Mouse (Mus musculus): ENCODE measurements around the gene Gpam. TPM values are rescaled to one million over a fixed set of nuclear protein-coding genes. Genes with fewer than 3 reads are reported as not detected.
"Not testable (repeated sequence)": the region's sequence is repeated elsewhere in the genome, so short reads cannot be mapped to it uniquely, and the experiment has no call there.

Gene Gpam
- polyA plus RNA-seq (2016; fragmentation: Nextera tagmentation; extraction: Ambion mirVana) = 21.9 and 28.5 TPM in 2 replicates

GRCm38 (mm10) chr19:55127072-55127718, at the start of gene Gpam:
TSS of gene Gpam (minus strand) at chr19:55127238.
- H3K9me3 ChIP-seq (replicated peaks) = peaks cover 3% of the 10 kb centered on the region; the same call in 1 of the 2 replicates
- no peak within 1 kb of the TSS for H3K4me3 ChIP-seq
- WGBS = 70% methylated on average over 11 of the region's 11 CpGs
- H3K4me1 ChIP-seq = peaks cover 25% of the 10 kb centered on the region
- H3K27ac ChIP-seq (replicated peaks) = peak within 1 kb of the TSS; percentile 64
- H3K36me3 ChIP-seq = no peaks in the 10 kb centered on the region
- no peak for DNase-seq (ENCODE audit: low spot score)
- no peaks in the 10 kb centered on the region for H3K27me3 ChIP-seq (ENCODE audit: low read depth, poor library complexity, severe bottlenecking)

GRCm38 (mm10) chr19:55171585-55171984, 44.5 kb upstream of the Gpam start:
- H3K4me1 ChIP-seq = no peaks in the 10 kb centered on the region
- H3K9me3 ChIP-seq (replicated peaks) = peaks cover 16% of the 10 kb centered on the region
- WGBS = 83% methylated on average over 1 of the region's 1 CpGs

DNA sequence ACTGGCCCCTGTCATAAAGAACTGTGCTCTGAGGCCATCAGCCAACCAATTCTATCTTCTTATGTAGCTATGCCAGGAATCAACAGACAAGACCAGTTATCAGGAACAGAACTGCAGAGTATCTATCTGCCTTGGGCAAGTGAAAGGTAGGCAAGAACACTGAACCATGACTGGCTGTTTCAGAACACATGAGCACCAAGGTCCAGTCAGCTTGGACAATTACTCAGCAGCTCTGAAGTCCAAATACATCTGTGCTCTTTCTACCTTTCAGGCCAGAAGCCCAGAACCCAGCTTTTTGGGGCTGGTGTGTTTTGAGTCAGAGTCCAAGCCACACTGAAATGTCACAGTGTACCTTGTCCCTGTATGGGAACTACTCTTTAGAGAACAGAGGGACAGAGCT, 43.4 kb upstream of the Gpam start:
- H3K27me3 ChIP-seq (ENCODE audit: low read depth, poor library complexity, severe bottlenecking) = no peaks in the 10 kb centered on the region
- no peaks in the 10 kb centered on the region for H3K36me3 ChIP-seq
- H3K4me3 ChIP-seq = no peak overlapping the region
- peaks cover 16% of the 10 kb centered on the region for H3K9me3 ChIP-seq (replicated peaks)
- no peak for DNase-seq (ENCODE audit: low spot score)
- H3K4me1 ChIP-seq = no peaks in the 10 kb centered on the region
- H3K27ac ChIP-seq (replicated peaks) = no peak overlapping the region

More at GRCm38 (mm10) chr19:55171585-55171984, 44.5 kb upstream of the Gpam start:
- Histone ChIP-seq H3K4me3 (no peak overlapping the region), H3K27ac (replicated peaks) (no peak overlapping the region), H3K36me3 (no peaks in the 10 kb centered on the region), H3K27me3 (ENCODE audit: low read depth, poor library complexity, severe bottlenecking) (no peaks in the 10 kb centered on the region)
- DNase-seq (ENCODE audit: low spot score) = no peak

DNA sequence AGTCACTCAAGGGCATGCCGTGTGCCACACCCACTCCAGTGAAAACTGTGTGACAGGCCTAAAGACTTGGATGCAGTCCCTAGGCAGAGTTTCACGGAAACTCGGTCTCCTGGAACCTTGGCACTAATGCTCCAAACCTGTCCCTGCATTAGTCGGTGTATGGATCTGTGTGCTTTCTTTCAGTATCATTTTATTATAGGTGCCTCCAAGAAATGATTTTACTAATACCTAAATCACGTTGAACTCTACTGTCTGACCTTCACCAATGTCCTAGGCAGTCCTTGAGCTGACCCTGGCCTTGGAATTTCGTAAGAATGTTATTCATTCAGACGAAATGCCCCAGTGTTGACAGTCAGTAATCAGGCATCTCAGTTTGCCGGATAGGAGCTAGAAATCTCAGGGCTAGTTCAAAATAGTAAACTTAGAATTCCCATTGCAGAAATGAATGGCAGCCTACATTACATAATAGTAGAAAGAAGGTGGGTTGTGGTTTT, 42.2 kb upstream of the Gpam start:
- WGBS = 92% methylated on average over 8 of the region's 8 CpGs
- not testable (repeated sequence) for H3K4me3 ChIP-seq

DNA sequence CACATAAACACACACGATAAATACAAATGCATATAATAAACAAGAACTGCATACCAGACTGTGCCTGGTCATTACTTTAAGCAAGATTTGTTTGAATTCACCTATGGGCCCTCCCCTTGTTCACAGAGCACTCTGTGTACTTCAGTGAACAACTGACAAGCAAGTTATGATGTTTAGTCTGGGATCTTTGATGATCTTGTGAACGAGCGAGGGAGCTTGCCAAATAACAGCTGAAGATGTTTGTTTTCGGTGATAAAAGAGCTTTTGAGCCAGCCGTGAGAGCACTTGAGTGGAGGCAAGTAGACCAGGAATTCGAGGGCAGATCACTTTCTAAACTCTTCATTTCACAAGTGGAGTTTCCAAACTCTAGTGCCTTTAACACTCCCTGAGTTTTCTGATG, 41.3 kb upstream of the Gpam start:
- Histone ChIP-seq H3K27ac (replicated peaks) (no peak overlapping the region), H3K4me1 (no peaks in the 10 kb centered on the region), H3K36me3 (no peaks in the 10 kb centered on the region), H3K27me3 (ENCODE audit: low read depth, poor library complexity, severe bottlenecking) (no peaks in the 10 kb centered on the region), H3K9me3 (replicated peaks) (peaks cover 16% of the 10 kb centered on the region), H3K4me3 (no peak overlapping the region)
- DNase-seq (ENCODE audit: low spot score) = no peak
- 83% methylated on average over 6 of the region's 6 CpGs for WGBS

More for the DNA sequence above, 42.2 kb upstream of the Gpam start:
- peaks cover 16% of the 10 kb centered on the region for H3K9me3 ChIP-seq (replicated peaks)
- H3K27me3 ChIP-seq (ENCODE audit: low read depth, poor library complexity, severe bottlenecking); H3K4me1 ChIP-seq; H3K36me3 ChIP-seq; DNase-seq (ENCODE audit: low spot score); H3K27ac ChIP-seq (replicated peaks): not testable (repeated sequence)

DNA sequence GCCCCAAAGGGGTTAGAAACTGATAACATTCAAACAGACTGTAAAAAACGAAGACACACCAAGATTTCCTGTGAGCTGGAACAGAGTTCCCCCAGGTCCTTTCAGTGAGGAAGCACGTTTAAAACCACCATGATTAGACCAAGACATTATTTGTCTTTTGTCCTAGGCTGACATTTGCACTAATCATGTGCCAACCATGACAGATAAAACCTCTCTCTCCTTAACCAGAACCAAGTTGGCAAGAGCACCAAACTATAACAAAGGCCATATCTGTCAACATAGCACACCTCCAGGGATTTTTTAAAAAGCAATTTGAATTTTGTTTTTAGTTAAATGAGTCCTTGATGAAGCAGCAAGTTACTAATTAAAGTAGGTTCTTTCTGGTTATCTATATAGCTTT, 40.7 kb upstream of the Gpam start:
- Histone ChIP-seq H3K27me3 (ENCODE audit: low read depth, poor library complexity, severe bottlenecking) (no peaks in the 10 kb centered on the region), H3K4me3 (no peak overlapping the region), H3K9me3 (replicated peaks) (peaks cover 16% of the 10 kb centered on the region), H3K36me3 (no peaks in the 10 kb centered on the region), H3K27ac (replicated peaks) (no peak overlapping the region), H3K4me1 (no peaks in the 10 kb centered on the region)
- WGBS = 80% methylated on average over 2 of the region's 2 CpGs
- DNase-seq (ENCODE audit: low spot score) = no peak

GRCm38 (mm10) chr19:55166741-55167140, 39.7 kb upstream of the Gpam start:
- Histone ChIP-seq H3K9me3 (replicated peaks) (peaks cover 16% of the 10 kb centered on the region), H3K36me3 (no peaks in the 10 kb centered on the region), H3K27me3 (ENCODE audit: low read depth, poor library complexity, severe bottlenecking) (no peaks in the 10 kb centered on the region), H3K4me1 (peaks cover 5% of the 10 kb centered on the region), H3K27ac (replicated peaks) (no peak overlapping the region), H3K4me3 (no peak overlapping the region)
- DNase-seq (ENCODE audit: low spot score) = no peak
- WGBS = 92% methylated on average over 2 of the region's 2 CpGs

DNA sequence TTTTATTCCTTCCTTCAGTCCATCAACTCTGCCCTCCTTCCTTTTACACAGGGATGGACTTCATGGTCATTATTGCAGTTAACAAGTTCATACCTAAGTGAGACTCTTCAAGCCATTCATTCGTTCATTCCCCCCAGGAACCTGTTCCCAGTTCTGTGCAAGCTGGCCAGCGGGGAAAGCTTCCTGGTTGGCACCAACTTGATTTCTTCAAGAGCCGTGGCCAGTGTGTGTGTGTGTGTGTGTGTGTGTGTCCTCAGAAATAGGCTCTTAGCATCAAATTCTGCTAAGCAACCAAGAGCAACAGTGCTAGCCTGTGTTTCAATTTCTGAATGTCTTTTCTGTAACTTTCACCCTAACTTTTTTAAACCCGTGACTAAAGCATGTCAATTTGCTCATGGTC, 38.9 kb upstream of the Gpam start:
- Histone ChIP-seq H3K4me3 (no peak overlapping the region), H3K27ac (replicated peaks) (no peak overlapping the region), H3K36me3 (no peaks in the 10 kb centered on the region), H3K27me3 (ENCODE audit: low read depth, poor library complexity, severe bottlenecking) (no peaks in the 10 kb centered on the region), H3K4me1 (peaks cover 5% of the 10 kb centered on the region), H3K9me3 (replicated peaks) (peaks cover 16% of the 10 kb centered on the region)
- WGBS = 86% methylated on average over 4 of the region's 4 CpGs
- DNase-seq (ENCODE audit: low spot score) = no peak

DNA sequence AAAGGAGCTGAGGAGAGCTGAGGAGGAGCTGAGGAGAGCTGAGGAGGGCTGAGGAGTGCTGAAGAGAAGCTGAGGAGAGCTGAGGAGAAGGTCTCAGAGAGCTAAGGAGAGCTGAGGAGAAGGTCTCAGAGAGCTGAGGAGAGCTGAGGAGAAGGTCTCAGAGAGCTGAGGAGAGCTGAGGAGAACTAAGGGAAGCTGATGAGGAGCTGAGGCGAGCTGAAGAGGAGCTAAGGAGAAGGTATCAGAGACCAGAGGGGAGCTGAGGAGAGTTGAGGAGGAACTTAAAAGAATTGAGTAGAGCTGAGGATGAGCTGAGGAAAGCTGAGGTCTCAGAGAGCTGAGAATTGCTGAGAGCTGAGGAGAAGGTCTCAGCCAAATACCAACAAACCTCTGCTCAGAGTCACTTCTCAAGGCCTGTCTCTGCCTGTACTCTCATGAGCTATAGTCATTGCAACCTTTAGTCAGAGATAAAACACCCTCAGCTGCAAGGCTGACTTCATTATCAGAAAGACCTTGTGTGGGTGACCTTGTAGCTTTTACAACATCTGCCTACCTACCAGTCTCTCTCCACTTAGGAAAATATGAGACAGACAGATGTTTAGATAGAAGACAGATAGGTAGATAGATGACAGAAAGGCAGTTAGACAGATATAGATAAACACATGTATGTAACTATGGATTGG, 38.3 kb upstream of the Gpam start:
- WGBS = 85% methylated on average over 1 of the region's 1 CpGs
- no peak for DNase-seq (ENCODE audit: low spot score)
- Histone ChIP-seq H3K4me3 (no peak overlapping the region), H3K27ac (replicated peaks) (no peak overlapping the region), H3K27me3 (ENCODE audit: low read depth, poor library complexity, severe bottlenecking) (no peaks in the 10 kb centered on the region), H3K36me3 (no peaks in the 10 kb centered on the region), H3K4me1 (peaks cover 5% of the 10 kb centered on the region), H3K9me3 (replicated peaks) (peaks cover 11% of the 10 kb centered on the region)

GRCm38 (mm10) chr19:55164162-55164561, 37.1 kb upstream of the Gpam start:
- Histone ChIP-seq H3K27me3 (ENCODE audit: low read depth, poor library complexity, severe bottlenecking) (no peaks in the 10 kb centered on the region), H3K36me3 (no peaks in the 10 kb centered on the region), H3K4me3 (no peak overlapping the region), H3K27ac (replicated peaks) (no peak overlapping the region), H3K9me3 (replicated peaks) (no peaks in the 10 kb centered on the region), H3K4me1 (peaks cover 5% of the 10 kb centered on the region)
- DNase-seq (ENCODE audit: low spot score) = no peak
- 86% methylated on average over 1 of the region's 1 CpGs for WGBS

DNA sequence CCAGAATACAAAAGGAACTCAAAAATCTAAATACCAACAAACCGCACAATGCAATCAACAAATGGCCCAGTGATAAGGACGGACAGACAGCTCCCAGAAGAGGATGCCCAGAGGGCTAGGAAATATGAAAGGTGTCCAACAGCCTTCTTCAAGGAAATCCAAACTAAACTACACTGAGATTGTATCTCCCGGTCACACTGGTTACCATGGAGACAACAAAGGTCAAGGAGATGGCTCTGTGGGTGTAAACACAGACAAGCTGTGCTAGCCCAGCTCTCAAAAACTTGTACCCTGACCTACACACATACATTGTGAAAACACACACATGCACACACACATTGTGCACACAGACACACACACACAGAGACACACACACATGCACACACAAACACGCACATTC, 35.2 kb upstream of the Gpam start:
- no peak for DNase-seq (ENCODE audit: low spot score)
- Histone ChIP-seq H3K9me3 (replicated peaks) (no peaks in the 10 kb centered on the region), H3K4me3 (no peak overlapping the region), H3K36me3 (no peaks in the 10 kb centered on the region), H3K4me1 (peaks cover 5% of the 10 kb centered on the region), H3K27ac (replicated peaks) (peak overlapping the region; percentile 34; the same call in 1 of the 2 replicates), H3K27me3 (ENCODE audit: low read depth, poor library complexity, severe bottlenecking) (no peaks in the 10 kb centered on the region)
- 80% methylated on average over 4 of the region's 4 CpGs for WGBS

- no peak for DNase-seq (ENCODE audit: low spot score)
- Histone ChIP-seq H3K4me1 (peaks cover 5% of the 10 kb centered on the region), H3K36me3 (no peaks in the 10 kb centered on the region), H3K27me3 (ENCODE audit: low read depth, poor library complexity, severe bottlenecking) (no peaks in the 10 kb centered on the region), H3K4me3 (no peak overlapping the region), H3K9me3 (replicated peaks) (no peaks in the 10 kb centered on the region), H3K27ac (replicated peaks) (no peak overlapping the region)
- 94% methylated on average over 6 of the region's 6 CpGs for WGBS
Observed at GRCm38 (mm10) chr19:55159826-55160225, 32.8 kb upstream of the Gpam start.

DNA sequence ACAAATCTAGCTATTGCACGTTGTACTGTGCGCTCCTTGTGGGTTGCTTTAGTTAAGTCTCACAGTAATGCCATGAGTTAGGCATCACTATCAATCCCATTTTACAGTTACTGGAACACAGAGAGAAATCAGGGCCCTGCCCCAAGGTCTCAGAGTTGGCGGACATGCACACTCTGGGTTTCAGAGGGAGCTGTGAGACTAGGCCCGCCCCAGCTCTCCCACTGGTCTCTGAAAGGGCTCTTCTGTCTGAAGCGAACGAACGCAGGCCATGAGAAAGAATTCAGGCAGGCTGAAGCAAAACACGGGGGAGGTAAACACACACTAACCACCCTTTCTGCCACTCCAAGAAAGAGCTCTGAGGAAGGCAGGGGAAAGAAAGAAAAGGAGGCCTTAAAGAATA, 31.6 kb upstream of the Gpam start:
- Histone ChIP-seq H3K4me3 (no peak overlapping the region), H3K9me3 (replicated peaks) (no peaks in the 10 kb centered on the region), H3K36me3 (no peaks in the 10 kb centered on the region), H3K27me3 (ENCODE audit: low read depth, poor library complexity, severe bottlenecking) (no peaks in the 10 kb centered on the region), H3K4me1 (peaks cover 5% of the 10 kb centered on the region), H3K27ac (replicated peaks) (peak overlapping the region; percentile 30; the same call in 1 of the 2 replicates)
- DNase-seq (ENCODE audit: low spot score) = no peak
- 71% methylated on average over 8 of the region's 8 CpGs for WGBS
